Mouse (Mus musculus) cerebellum, adult 11-12 months (tissue): ENCODE measurements around the gene Mrpl54.
A peak's percentile ranks its signal among the peaks of the same experiment; 100 is the strongest.
"Not testable (repeated sequence)": the region's sequence is repeated elsewhere in the genome, so short reads cannot be mapped to it uniquely, and the experiment has no call there.

ENCODE experiments used
- DNase-seq: peaks from one replicate; pipeline ENCODE4 v3.0.0; 2022

The Mrpl54 gene

GRCm38 (mm10) chr10:81221402-81222015 is 45.2 kb downstream of the Mrpl54 start:
- no peak for DNase-seq

- peak; percentile 64 for DNase-seq
These were observed 48.8 kb downstream of the Mrpl54 start for GRCm38 (mm10) chr10:81217964-81218363.

DNA sequence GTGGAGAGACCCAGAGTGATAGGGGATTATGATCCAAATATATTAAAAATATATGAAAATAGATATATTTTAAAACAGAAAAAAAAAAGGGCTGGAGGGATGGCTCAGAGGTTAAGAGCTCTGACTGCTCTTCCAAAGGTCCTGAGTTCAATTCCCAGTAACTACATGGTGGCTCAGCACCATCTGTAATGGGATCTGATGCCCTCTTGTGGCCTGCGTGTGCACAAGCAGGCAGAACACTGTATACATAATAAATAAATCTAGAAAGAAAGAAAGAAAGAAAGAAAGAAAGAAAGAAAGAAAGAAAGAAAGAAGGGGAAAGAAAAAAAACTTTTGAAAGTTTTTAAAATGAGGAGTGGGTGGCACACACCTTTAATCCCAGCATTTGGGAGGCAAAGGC is 49.5 kb downstream of the Mrpl54 start:
- not testable (repeated sequence) for DNase-seq

GRCm38 (mm10) chr10:81216810-81217209 is 49.9 kb downstream of the Mrpl54 start:
- DNase-seq, result no peak

- no peak for DNase-seq
These were observed 50.5 kb downstream of the Mrpl54 start for GRCm38 (mm10) chr10:81216260-81216659.
